ENCODE assay signal across 8 mouse cellular contexts in genomic region chrX:43428855-43429263, GRCm38 (mm10). TPM values are rescaled to one million over a fixed set of nuclear protein-coding genes. Genes with fewer than 3 reads are reported as not detected.
A peak's percentile ranks its signal among the peaks of the same experiment; 100 is the strongest.
DNase-seq lines count a peak whose midpoint lies in the region; ATAC-seq and TF ChIP-seq lines count a peak whose summit lies in the region.

Gene Tenm1 (minus strand): TSS chrX:43429126.

- TF ChIP-seq CTCF in E14TG2a.4 (conservative IDR thresholded peaks at IDR 0.05; ENCODE audit: low read length) = no peak

- WGBS in embryonic facial prominence, embryonic 14.5 days = 25% methylated on average over 14 of the region's 22 CpGs
- 19% methylated on average over 22 of the region's 22 CpGs for WGBS in intestine, embryonic 16.5 days
- WGBS in midbrain, embryonic 11.5 days = 24% methylated on average over 21 of the region's 22 CpGs

- ATAC-seq in embryonic facial prominence, embryonic 14.5 days (ENCODE audit: low read depth) = peak; percentile 67
- peak; percentile 76 for ATAC-seq in intestine, embryonic 16.5 days
- peak; percentile 64 for ATAC-seq in midbrain, embryonic 11.5 days (ENCODE audit: low FRiP score)
- ATAC-seq in granulocyte monocyte progenitor cell, adult 5-6 weeks (replicated peaks; ENCODE audit: poor library complexity, severe bottlenecking) = no peak

- no peaks in the 10 kb centered on the region for H3K36me3 ChIP-seq in E14TG2a.4 (ENCODE audit: insufficient read depth, low read length)
- no peaks in the 10 kb centered on the region for H3K36me3 ChIP-seq in ES-E14 (ENCODE audit: control insufficient read depth, insufficient read depth, low read length, poor library complexity, severe bottlenecking)
- no peaks in the 10 kb centered on the region for H3K36me3 ChIP-seq in embryonic facial prominence, embryonic 14.5 days (ENCODE audit: control insufficient read depth, insufficient read depth, low read length)
- no peaks in the 10 kb centered on the region for H3K36me3 ChIP-seq in intestine, embryonic 16.5 days (ENCODE audit: control insufficient read depth, insufficient read depth, low read length)
- no peaks in the 10 kb centered on the region for H3K36me3 ChIP-seq in midbrain, embryonic 11.5 days (ENCODE audit: control insufficient read depth, insufficient read depth, low read length)

- in situ Hi-C loops in ES-E14 (cut with MboI; ENCODE audit: low sequenced_read_pairs in 2 of 2, unreplicated experiment in 2 of 2) = no loop called here

- peaks cover 20% of the 10 kb centered on the region for H3K27me3 ChIP-seq in E14TG2a.4 (ENCODE audit: insufficient read depth, low read length)
- peaks cover 22% of the 10 kb centered on the region; the same call in 1 of the 2 replicates for H3K27me3 ChIP-seq in embryonic facial prominence, embryonic 14.5 days (replicated peaks; ENCODE audit: control insufficient read depth, insufficient read depth, low read length)
- H3K27me3 ChIP-seq in intestine, embryonic 16.5 days (replicated peaks; ENCODE audit: control insufficient read depth, insufficient read depth, low read length) = no peaks in the 10 kb centered on the region
- H3K27me3 ChIP-seq in midbrain, embryonic 11.5 days (ENCODE audit: control insufficient read depth, insufficient read depth, low read length) = peaks cover 4% of the 10 kb centered on the region; the same call in 1 of the 2 replicates

- H3K4me2 ChIP-seq in embryonic facial prominence, embryonic 14.5 days (ENCODE audit: low read depth, low read length) = peak within 1 kb of the TSS; percentile 65
- H3K4me2 ChIP-seq in intestine, embryonic 16.5 days (ENCODE audit: low read depth, low read length) = peak within 1 kb of the TSS; percentile 59
- H3K4me2 ChIP-seq in midbrain, embryonic 11.5 days = peak within 1 kb of the TSS; percentile 62

- H3K4me1 ChIP-seq in E14TG2a.4 (replicated peaks; ENCODE audit: low read depth, low read length) = peaks cover 26% of the 10 kb centered on the region
- no peaks in the 10 kb centered on the region for H3K4me1 ChIP-seq in ES-E14 (ENCODE audit: control insufficient read depth in 2 of 2, insufficient read depth in 2 of 2, low read length in 2 of 2, poor library complexity in 1 of 2)
- H3K4me1 ChIP-seq in embryonic facial prominence, embryonic 14.5 days (ENCODE audit: control insufficient read depth, insufficient read depth, low read length) = no peaks in the 10 kb centered on the region
- H3K4me1 ChIP-seq in intestine, embryonic 16.5 days (ENCODE audit: control insufficient read depth, insufficient read depth, low read length) = no peaks in the 10 kb centered on the region
- H3K4me1 ChIP-seq in midbrain, embryonic 11.5 days (ENCODE audit: control insufficient read depth, insufficient read depth, low read length) = no peaks in the 10 kb centered on the region

- peak within 1 kb of the TSS; percentile 69 for H3K4me3 ChIP-seq in E14TG2a.4 (replicated peaks; ENCODE audit: low read length)
- H3K4me3 ChIP-seq in ES-E14 (ENCODE audit: insufficient read depth in 1 of 2, low read depth in 1 of 2, low read length in 2 of 2, poor library complexity in 1 of 2, severe bottlenecking in 1 of 2) = peak within 1 kb of the TSS; percentile 44 to 69
- H3K4me3 ChIP-seq in embryonic facial prominence, embryonic 14.5 days (ENCODE audit: low read depth, low read length) = peak within 1 kb of the TSS; percentile 36
- H3K4me3 ChIP-seq in intestine, embryonic 16.5 days (ENCODE audit: low read length) = peak within 1 kb of the TSS; percentile 45
- H3K4me3 ChIP-seq in midbrain, embryonic 11.5 days (ENCODE audit: low read depth, low read length) = peak within 1 kb of the TSS; percentile 30

- no peak for DNase-seq in ES-E14 (ENCODE audit: low read depth, low spot score)
- peak; percentile 33 for DNase-seq in embryonic facial prominence, embryonic 14.5 days (ENCODE audit: low spot score)
- DNase-seq in midbrain, embryonic 11.5 days (ENCODE audit: low spot score, missing footprints) = peak; percentile 86
- DNase-seq in testis, postnatal 10 days (ENCODE audit: low spot score) = peak; percentile 33
- DNase-seq in natural killer cell, adult 2 months (ENCODE audit: low spot score in 2 of 2) = no peak

- no peak within 1 kb of the TSS for H3K27ac ChIP-seq in ES-E14 (ENCODE audit: insufficient read depth, low read depth, low read length, poor library complexity, severe bottlenecking)
- H3K27ac ChIP-seq in embryonic facial prominence, embryonic 14.5 days (replicated peaks; ENCODE audit: low read depth, low read length) = no peak within 1 kb of the TSS
- no peak within 1 kb of the TSS for H3K27ac ChIP-seq in intestine, embryonic 16.5 days (ENCODE audit: low read length)
- H3K27ac ChIP-seq in midbrain, embryonic 11.5 days (ENCODE audit: low read depth, low read length) = no peak within 1 kb of the TSS

- no peaks in the 10 kb centered on the region for H3K9me3 ChIP-seq in E14TG2a.4 (ENCODE audit: low read length)
- H3K9me3 ChIP-seq in ES-E14 (ENCODE audit: control insufficient read depth, insufficient read depth, low read depth, low read length) = no peaks in the 10 kb centered on the region
- H3K9me3 ChIP-seq in embryonic facial prominence, embryonic 14.5 days (ENCODE audit: control insufficient read depth, low read length) = no peaks in the 10 kb centered on the region
- no peaks in the 10 kb centered on the region for H3K9me3 ChIP-seq in intestine, embryonic 16.5 days (ENCODE audit: control insufficient read depth, low read length)
- H3K9me3 ChIP-seq in midbrain, embryonic 11.5 days (ENCODE audit: control insufficient read depth, low read length) = no peaks in the 10 kb centered on the region

- peak within 1 kb of the TSS; percentile 42 for H3K9ac ChIP-seq in ES-E14 (ENCODE audit: insufficient read depth, low read depth, low read length, poor library complexity, severe bottlenecking)
- H3K9ac ChIP-seq in embryonic facial prominence, embryonic 14.5 days (ENCODE audit: low read depth, low read length) = peak within 1 kb of the TSS; percentile 3; the same call in 1 of the 2 replicates
- H3K9ac ChIP-seq in intestine, embryonic 16.5 days (ENCODE audit: low read depth, low read length) = peak within 1 kb of the TSS; percentile 30; the same call in 1 of the 2 replicates
- H3K9ac ChIP-seq in midbrain, embryonic 11.5 days (ENCODE audit: low read length) = peak within 1 kb of the TSS; percentile 30; the same call in 1 of the 2 replicates

TF ChIP-seq in ES-E14, 5 proteins besides CTCF, POLR2A, EP300 and RAD21:
- no peak for TF ChIP-seq CHD2 (IDR thresholded peaks at IDR 0.05; ENCODE audit: low read depth, low read length)
- peak; percentile 40; the same call in 1 of the 2 replicates for TF ChIP-seq ZNF384 (IDR thresholded peaks at IDR 0.05; ENCODE audit: low read depth, low read length)

RNA-seq across cellular contexts. Expression of gene Tenm1, which starts in this region (rescaled TPM):
- 1.6 TPM in 2 replicates for total RNA-seq in ES-E14 (2012; rRNA removed)
- polyA plus RNA-seq in embryonic facial prominence, embryonic 14.5 days (2014; fragmentation: Nextera tagmentation; extraction: Ambion mirVana) = 2.1 and 2.6 TPM in 2 replicates
- 0.40 and 0.59 TPM in 2 replicates for polyA plus RNA-seq in intestine, embryonic 16.5 days (2015; fragmentation: Nextera tagmentation; extraction: Ambion mirVana)
- polyA plus RNA-seq in midbrain, embryonic 11.5 days (2014; fragmentation: Nextera tagmentation; extraction: Ambion mirVana) = 2.7 and 2.8 TPM in 2 replicates
- not detected in 2 replicates for total RNA-seq in granulocyte monocyte progenitor cell, adult 5-6 weeks (2014; fragmentation: Nextera tagmentation)
- not detected in 2 replicates for total RNA-seq in granulocyte monocyte progenitor cell, adult 5-6 weeks (2017)

Comparison
In these comparisons a context has a peak if more than half of its experiments do, and no peak if none do; other contexts are left out.
1. Peak in ATAC-seq, H3K4me3 ChIP-seq, H3K9ac ChIP-seq and H3K4me2 ChIP-seq in intestine, embryonic 16.5 days; RNA of the gene not detected or under 1 TPM.
2. DNase-seq: peak in embryonic facial prominence, embryonic 14.5 days (single experiment), midbrain, embryonic 11.5 days (single experiment) and testis, postnatal 10 days (single experiment); none in ES-E14 (single experiment) and natural killer cell, adult 2 months (0 of 2).
3. Peak in every context shown above with its lines, with median percentiles within 50 percentile points of each other: H3K4me3 ChIP-seq, H3K9ac ChIP-seq and H3K4me2 ChIP-seq.